Mouse (Mus musculus): ENCODE measurements around the gene Lrpprc. TPM values are rescaled to one million over a fixed set of nuclear protein-coding genes. Genes with fewer than 3 reads are reported as not detected.

The Lrpprc gene
- total RNA-seq, 1 experiment from 2014 or later, result 40.3 TPM

DNA sequence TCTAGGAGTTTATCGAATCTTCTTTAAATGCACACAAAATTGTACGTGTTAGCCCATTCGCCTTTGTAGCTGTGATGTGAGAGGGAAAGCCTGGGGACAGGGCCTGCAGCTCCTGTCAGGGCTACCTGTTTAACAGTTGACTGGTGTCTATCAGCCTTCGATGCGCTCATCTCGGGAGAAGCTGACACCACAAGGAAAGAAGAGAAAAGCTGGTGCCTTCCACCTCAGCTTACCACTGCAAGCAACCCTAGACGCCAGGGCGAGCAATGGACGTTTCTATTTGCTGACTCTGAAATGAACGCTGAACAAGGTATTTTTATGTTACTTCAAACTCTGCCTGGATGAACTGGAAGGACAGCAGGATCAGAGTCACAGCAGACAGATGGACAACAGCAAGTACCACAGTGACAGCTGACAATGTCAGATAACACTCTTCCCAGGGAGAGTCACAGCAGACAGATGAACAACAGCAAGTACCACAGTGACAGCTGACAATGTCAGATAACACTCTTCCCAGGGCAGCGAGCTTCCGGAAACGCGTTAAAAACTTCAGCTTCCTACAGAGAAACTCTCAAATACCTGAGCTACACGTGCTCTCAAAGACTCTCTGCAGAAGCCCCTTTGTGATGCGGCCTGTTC, 14.1 kb downstream of the Lrpprc start:
- ATAC-seq (ENCODE audit: extremely low read depth, insufficient number of reproducible peaks, low FRiP score, poor library complexity, severe bottlenecking), result no peak

DNA sequence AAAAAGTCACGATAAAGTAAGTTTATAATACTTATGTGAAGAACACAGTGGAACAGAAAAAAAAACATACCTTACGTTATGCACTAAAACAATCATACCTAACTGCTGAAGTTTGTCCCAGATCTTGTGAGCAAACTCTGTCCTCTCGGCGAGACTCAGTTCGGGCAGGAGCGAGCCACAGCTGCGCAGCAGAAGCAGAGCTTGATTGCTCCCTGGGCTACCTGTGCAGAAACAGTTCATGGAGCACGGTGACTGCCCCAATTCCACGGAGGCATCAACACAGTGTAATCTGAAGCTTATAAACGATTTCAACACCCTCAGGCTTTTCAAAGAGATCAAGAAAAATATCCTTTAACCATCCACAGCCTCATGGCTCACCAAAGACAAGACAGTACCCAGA, 15.3 kb downstream of the Lrpprc start:
- ATAC-seq (ENCODE audit: extremely low read depth, insufficient number of reproducible peaks, low FRiP score, poor library complexity, severe bottlenecking), result no peak

DNA sequence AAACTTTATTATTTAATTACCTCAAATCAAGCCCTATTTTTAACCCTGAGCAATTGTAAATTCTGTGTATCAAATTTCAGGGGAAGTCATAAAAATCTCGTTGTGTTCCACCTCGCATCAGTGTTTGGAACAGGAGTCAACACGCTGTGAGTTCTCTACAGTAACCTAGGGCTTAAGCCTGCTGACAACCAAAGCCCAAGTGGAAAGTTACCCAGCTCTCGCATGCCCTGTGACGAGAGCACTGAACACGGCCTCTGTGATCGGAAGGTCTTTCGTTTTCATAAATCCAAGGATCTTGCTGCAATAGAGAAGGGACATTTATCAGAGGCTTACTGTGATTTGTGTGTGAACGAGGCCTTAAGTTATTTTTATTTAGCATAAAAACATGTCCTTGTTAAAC, 18.7 kb downstream of the Lrpprc start:
- no peak for ATAC-seq (ENCODE audit: extremely low read depth, insufficient number of reproducible peaks, low FRiP score, poor library complexity, severe bottlenecking)

DNA sequence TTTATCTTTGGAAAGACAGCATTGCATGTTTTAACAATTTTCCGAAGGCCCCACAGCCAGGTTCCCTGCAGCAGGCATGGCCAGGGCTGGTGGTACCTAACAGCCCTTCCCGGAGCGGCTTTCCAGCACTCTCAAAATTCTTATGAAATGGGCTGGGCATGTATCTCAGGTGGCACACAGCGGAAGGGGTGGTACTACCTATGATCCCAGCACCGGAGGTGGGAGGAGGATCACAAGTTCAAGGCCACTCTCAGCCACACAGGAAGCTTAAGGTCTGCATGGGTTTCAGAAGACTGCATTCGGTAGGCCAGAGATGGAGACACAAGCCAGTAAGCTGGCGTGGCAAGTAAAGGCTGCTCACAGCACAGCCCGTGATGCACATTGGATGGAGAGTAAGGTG, 31.6 kb downstream of the Lrpprc start:
- no peak for ATAC-seq (ENCODE audit: extremely low read depth, insufficient number of reproducible peaks, low FRiP score, poor library complexity, severe bottlenecking)

DNA sequence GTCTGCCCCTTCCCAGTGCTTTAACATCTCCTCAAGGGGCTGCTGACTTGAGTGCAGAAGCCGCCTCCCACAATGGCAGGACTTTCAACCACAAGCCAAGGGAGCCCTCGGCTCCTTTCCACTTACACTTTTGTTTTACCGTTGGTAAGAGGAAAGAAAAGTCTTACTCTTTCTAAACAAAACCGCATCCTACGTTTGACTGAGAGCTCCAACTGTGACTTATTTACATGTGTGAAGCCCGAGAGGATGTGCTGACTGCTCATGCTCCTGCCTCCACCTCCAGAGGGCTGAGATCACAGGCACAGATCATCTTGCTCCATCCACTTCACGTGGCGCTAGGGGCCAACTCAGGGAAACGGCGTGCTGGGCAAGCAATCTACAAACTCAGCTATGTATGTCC, 32.2 kb downstream of the Lrpprc start:
- ATAC-seq (ENCODE audit: extremely low read depth, insufficient number of reproducible peaks, low FRiP score, poor library complexity, severe bottlenecking), result no peak

DNA sequence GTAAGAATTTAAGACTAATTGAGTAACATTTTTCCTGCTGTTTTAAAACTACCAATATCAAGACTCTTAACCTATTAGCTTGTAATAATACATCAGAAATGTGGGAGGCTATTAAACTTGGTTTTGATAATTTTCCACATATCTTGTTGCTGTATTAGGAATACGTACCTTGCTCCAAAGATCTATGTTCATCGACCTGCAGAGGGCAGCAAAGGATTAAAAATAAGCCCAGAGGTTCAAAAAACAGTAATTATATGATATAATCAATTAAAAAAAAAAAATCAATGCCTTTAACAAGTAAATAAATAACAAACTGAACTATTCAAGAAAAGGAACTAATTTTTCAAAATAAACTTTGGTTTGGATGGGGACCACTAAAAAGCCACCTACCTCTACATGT, 34.5 kb downstream of the Lrpprc start:
- ATAC-seq (ENCODE audit: extremely low read depth, insufficient number of reproducible peaks, low FRiP score, poor library complexity, severe bottlenecking), result no peak

DNA sequence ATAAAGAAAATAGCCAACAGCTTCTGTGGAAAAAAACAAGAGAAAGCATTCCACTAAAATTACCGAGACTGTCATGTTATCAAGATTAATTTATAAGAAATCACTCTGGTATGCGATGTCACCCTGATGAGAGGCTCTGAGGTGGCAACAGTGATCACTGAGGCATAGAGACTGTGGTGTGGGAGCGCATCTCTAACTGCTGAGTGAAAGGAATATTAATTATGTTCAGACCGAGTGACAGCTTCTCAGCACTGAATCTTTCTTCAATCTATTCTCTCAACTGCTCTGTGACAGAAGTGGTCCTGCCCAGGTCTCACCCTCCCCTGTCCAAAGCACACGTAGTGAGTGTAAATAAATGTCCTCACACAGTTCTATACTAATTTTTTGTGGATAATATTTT, 37.1 kb downstream of the Lrpprc start:
- ATAC-seq (ENCODE audit: extremely low read depth, insufficient number of reproducible peaks, low FRiP score, poor library complexity, severe bottlenecking), result no peak

DNA sequence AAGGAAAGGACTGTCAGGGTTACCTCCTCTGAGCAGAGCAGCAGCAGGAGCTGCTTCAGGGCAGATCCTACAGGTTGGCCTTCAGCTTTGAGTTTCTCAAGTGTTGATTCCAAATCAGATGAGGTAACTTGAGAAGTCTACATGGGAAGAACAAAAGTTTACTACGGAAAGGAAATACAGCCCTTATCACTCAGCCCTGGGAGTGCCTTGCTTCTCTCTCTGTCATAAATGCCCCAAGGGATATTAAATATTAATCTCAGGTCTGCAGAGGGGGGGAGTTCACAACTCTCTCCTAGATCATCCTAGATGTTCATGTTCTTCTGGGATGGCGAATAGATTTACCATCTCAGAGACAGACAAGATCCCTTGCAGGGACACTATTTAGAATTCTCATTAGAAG, 38.3 kb downstream of the Lrpprc start:
- no peak for ATAC-seq (ENCODE audit: extremely low read depth, insufficient number of reproducible peaks, low FRiP score, poor library complexity, severe bottlenecking)

DNA sequence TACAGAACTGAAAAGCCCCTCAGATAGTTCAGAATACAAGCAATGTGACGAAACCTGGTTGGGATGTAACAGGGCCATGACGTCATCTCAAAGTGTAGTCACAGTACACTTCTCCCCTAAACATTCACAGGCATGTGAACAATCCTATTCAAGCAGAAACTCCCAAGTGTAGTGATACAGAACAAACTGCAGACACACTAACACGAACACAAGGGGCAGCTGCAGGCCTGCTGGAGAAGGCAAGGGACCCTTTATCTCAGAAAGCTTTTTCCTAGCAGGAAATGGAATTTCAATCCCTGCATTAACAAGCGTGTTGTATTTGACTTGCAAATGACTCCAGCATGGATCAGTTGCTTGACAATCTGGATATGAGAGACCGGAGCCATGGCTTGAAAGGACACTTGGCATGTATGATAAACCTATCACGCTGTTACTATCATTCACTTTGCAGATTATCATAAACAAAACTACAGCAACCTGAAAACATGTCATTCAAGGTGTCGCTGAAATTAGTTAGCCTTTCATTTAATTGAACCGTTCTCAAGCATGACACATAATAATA, 38.9 kb downstream of the Lrpprc start:
- no peak for ATAC-seq (ENCODE audit: extremely low read depth, insufficient number of reproducible peaks, low FRiP score, poor library complexity, severe bottlenecking)

DNA sequence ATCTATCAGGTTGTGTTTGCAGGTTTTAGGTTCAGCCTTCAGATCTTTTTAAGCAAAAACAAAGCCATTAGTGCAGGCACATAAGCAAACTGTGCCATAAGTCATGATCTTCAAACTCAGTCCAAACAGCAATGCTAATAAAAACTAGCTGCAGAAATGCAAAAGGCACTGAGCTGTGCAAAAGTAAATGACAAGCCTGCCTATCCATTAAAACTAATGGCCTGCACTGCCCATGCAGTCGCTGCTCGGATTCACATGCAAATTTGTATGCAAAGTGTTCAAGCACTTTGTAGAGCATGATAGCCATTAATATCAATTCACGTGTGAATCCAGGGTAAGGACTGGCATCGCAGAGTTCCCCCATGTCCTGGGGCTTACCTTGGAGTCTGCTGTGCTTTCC, 40.5 kb downstream of the Lrpprc start:
- no peak for ATAC-seq (ENCODE audit: extremely low read depth, insufficient number of reproducible peaks, low FRiP score, poor library complexity, severe bottlenecking)

DNA sequence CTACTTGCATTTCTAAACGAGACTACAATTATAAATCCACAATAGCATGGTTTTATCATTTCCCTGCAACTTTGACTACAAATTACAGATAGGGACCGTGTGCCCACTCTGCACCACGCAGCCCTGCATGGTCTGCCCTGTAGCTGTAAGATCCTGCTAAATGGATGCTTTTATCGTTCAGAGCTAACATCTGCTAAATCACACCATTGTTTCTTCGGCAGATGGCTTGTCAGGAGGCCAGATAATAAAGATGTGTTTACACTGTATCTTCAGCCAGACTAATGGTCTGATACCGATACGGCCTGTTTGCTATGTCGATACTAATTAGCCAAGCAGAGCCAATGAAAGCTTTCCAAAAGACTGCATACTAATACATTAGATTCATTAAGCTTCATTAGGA, 41.3 kb downstream of the Lrpprc start:
- no peak for ATAC-seq (ENCODE audit: extremely low read depth, insufficient number of reproducible peaks, low FRiP score, poor library complexity, severe bottlenecking)

DNA sequence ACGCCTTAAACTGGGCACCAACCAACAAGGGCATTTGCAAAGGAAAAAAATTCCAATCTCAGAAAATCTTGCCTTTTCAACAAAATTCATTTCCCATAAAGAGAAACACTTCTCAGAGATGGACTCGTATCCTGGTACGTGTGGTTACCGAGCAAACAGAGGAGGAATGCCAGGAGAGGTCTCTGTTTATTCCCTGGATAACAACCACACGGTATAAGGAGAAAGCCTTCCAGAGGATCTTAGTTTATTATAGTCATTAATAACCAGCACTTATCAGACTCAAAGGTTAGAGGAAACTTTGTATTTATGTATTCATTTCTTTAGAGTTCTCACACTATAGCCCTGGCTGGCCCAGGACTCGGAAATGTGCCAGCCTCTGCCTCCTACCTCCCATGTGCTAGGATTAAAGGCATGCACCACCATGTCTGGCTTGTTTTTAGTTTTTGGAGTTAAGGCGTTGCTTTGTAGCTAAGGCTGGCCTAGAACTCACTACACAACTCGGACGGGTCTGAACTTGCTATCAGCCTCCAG, 42.4 kb downstream of the Lrpprc start:
- no peak for ATAC-seq (ENCODE audit: extremely low read depth, insufficient number of reproducible peaks, low FRiP score, poor library complexity, severe bottlenecking)

DNA sequence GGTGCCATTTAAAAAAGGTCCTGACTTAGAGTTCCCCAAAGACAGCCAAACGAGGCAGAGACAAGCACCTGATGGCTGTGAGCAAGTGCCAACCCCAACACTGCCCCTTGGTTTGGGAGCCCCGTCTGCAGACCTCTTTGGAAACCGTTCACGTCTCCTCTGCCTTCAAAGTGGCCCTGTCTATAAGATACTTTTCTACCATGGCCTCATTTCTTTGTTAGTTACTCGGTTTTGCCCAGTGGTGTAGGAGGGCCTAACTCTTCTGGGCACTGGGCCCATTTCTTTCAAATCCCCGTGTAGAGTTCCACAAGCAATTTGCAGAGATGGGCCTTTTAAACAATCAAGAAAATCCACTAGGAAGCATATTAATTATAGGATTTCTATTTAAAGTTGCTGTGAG, 43.4 kb downstream of the Lrpprc start:
- no peak for ATAC-seq (ENCODE audit: extremely low read depth, insufficient number of reproducible peaks, low FRiP score, poor library complexity, severe bottlenecking)

DNA sequence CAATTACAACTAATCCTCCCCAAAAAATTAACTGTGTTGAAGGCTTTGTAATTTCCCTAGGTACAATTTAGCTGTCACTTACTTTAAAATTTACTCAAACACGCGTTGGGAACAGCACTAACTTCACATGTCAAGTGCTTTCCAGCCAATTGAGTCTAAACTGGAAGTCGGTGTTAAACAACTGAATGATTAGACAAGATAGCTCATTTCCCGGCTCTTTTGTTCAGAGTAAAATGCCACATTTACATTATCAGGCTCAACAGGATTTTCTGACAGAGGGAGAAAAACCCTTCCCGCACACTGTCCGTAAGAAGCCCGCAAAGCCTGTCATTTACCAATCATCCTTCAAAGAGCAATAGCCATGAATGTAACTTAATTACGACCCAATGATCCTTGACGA, 45.6 kb downstream of the Lrpprc start:
- no peak for ATAC-seq (ENCODE audit: extremely low read depth, insufficient number of reproducible peaks, low FRiP score, poor library complexity, severe bottlenecking)

DNA sequence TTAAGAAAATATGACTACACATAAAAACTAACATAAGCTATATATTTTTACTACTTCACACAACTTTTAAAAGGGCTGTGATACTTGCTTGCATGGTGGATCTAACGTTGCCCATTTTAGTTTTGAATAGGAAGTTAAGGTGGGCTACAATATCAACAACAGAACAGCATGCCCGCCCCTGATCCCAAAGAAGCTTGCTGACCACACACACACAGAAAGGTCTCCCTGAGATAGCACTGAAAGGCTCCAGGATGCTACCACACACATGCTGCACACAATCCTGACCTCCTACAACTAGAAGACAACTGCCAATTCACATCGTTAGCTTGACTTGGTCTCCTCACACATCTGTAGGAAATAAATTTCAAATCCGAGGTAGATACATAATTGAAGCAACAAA, 46.3 kb downstream of the Lrpprc start:
- no peak for ATAC-seq (ENCODE audit: extremely low read depth, insufficient number of reproducible peaks, low FRiP score, poor library complexity, severe bottlenecking)

DNA sequence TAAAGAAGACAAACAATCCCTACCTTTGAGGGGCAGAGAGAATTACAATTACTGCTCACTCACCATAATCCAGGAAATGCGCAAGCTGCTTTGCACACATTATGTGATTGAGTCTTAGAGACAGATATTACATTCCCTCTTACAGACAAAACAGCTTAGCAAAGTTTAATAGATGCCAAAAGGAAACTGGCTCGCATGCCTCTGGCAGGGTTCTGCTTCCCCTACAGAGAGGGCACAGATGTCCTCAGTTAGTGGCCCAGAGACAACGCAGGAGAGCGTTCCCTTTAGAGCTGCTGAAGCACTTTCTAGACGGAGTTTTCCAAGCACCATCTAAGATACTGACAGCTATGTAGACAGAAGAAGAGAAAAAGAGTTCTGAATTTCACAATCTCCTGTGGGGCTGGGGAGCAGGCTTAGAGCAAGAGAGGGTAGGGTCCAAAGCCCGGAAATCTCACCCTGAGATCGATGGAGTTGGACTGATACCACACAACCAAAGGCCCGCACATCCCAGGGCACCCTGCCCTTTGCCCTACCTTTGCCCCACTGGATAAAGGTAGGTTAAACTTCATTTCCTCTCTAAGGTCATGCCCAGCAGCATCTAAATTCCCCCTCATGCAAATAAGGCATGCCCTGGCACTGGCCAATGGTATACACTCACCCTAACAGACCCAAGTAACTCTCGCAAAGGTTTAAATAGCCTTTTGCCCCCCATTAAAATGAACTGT, 52.4 kb downstream of the Lrpprc start:
- no peak for ATAC-seq (ENCODE audit: extremely low read depth, insufficient number of reproducible peaks, low FRiP score, poor library complexity, severe bottlenecking)

DNA sequence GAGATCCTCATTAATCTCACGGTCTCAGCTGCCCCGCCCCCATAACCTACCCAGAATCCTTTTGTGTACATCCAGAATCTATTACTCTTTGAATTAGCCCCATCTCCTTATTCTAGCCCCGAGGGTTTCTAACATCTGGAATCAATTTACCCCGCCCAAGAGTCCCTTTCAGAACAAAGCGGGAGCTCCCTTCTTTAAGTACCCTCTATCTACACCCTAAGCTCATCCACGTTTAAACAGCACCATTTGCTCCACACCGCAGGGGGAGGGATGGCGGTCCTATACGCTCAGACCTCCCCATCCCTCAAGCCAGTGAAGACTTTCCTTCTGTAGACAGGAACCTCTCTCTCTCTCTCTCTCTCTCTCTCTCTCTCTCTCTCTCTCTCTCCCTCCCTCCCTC, 53.9 kb downstream of the Lrpprc start:
- ATAC-seq (ENCODE audit: extremely low read depth, insufficient number of reproducible peaks, low FRiP score, poor library complexity, severe bottlenecking), result no peak

DNA sequence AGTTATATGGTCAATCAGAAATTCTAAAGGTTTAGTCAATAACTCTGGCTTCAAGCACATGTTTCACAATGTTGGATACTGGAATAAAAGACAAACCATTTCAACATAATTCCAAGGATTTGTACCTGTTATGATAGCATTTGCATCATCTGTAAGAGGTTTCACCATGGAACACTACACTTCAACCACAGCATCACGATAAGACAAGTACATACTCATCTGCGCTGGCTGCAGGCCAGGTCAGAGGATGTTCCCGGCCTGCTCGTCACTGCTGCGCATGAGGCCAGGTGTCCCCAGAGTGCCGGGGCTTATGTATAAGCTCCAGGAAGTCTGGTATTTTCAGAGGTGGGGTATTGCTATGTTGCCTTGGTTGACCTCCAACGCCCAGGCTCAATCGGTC, 58.0 kb downstream of the Lrpprc start:
- no peak for ATAC-seq (ENCODE audit: extremely low read depth, insufficient number of reproducible peaks, low FRiP score, poor library complexity, severe bottlenecking)

DNA sequence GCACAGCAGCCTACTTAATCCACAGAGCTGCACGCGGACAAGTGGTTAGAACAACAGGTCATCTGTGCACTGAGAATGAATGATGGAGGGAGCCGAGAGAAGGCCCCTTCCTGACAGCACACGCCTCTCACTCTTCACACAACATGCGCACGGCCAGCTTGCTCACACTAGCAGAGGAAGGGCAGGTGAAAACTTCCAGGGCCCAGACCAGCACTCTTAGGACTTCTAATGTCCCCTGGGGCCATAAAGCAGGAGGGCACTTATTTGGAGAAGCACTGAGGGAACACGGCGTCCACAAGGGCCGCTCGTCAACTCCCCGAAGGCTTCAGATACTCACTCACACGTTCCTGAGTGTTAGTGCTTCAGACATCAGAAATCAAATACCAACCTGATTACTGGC, 59.2 kb downstream of the Lrpprc start:
- ATAC-seq (ENCODE audit: extremely low read depth, insufficient number of reproducible peaks, low FRiP score, poor library complexity, severe bottlenecking), result no peak

DNA sequence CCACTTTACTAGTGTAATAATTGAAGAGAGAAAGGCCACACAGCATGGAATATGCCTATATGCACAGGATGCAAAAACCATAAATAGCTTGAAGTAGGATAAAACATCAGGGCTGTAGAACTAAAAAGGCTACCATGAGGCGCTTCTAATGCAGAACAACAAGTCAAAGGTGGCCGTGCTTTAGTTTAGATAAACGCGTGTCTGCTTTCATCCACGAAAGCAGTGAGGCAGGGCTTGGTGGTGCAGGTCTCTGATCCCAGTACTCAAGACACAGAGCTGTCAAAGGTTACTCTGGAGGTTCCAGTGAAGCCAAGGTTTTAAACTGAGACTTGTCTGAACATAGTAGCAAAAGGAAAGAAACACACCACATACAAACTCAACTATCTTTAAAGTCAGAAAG, 61.4 kb downstream of the Lrpprc start:
- ATAC-seq (ENCODE audit: extremely low read depth, insufficient number of reproducible peaks, low FRiP score, poor library complexity, severe bottlenecking), result no peak
